Mouse (Mus musculus) G1E (cell line): ENCODE measurements around the gene Plcxd3. TPM values are rescaled to one million over a fixed set of nuclear protein-coding genes. Genes with fewer than 3 reads are reported as not detected.

Source experiments
- ATAC-seq: 2 replicates; pipeline ENCODE4 v1.8.0; 2016; ENCODE audit warnings: mild to moderate bottlenecking; ENCODE audit not compliant: insufficient number of reproducible peaks, poor library complexity, low FRiP score, severe bottlenecking; ENCODE audit errors: extremely low read depth
- DNase-seq: peaks from one replicate; pipeline ENCODE4 v3.0.0; 2012; ENCODE audit warnings: low spot score
- H3K27me3 ChIP-seq: 2 replicates; pipeline ENCODE4 v1.6.1; 2012; ENCODE audit warnings: mild to moderate bottlenecking, low read length, inconsistent platforms; ENCODE audit not compliant: insufficient read depth
- H3K36me3 ChIP-seq: replicated peaks from 2 replicates; pipeline ENCODE3; 2012; ENCODE audit warnings: mild to moderate bottlenecking, inconsistent platforms
- H3K4me1 ChIP-seq: 2 replicates; pipeline ENCODE4 v1.6.1; 2012; ENCODE audit warnings: low read depth, low read length, inconsistent platforms, mixed read lengths; ENCODE audit not compliant: insufficient read depth
- H3K4me3 ChIP-seq: 2 replicates; pipeline ENCODE4 v1.5.1; 2012; ENCODE audit warnings: low read depth, mild to moderate bottlenecking, inconsistent platforms, low read length, moderate library complexity, mixed read lengths
- H3K9me3 ChIP-seq: replicated peaks from 2 replicates; pipeline ENCODE4 v1.6.1; 2012; ENCODE audit warnings: inconsistent platforms
- CTCF ChIP-seq: IDR thresholded peaks from 2 replicates; pipeline ENCODE4 v1.5.1; 2012; ENCODE audit warnings: low read depth, low read length, inconsistent platforms, mixed read lengths
- GATA1 ChIP-seq: IDR thresholded peaks from 2 replicates; pipeline ENCODE4 v1.6.1; 2012; ENCODE audit warnings: borderline replicate concordance, low read length, inconsistent platforms, mixed read lengths
- GATA2 ChIP-seq: IDR thresholded peaks from 2 replicates; pipeline ENCODE4 v1.6.1; 2012; ENCODE audit warnings: low read depth, low read length, inconsistent platforms, borderline replicate concordance
- POLR2AphosphoS5 ChIP-seq: IDR thresholded peaks from 2 replicates; pipeline ENCODE4 v1.6.1; 2012; ENCODE audit warnings: low read depth, low read length, inconsistent platforms; ENCODE audit not compliant: insufficient replicate concordance
- TAL1 ChIP-seq: conservative IDR thresholded peaks from 2 replicates; pipeline ENCODE4 v1.6.1; 2012; ENCODE audit warnings: low read depth, low read length, inconsistent platforms, mixed read lengths
- polyA plus RNA-seq: library from polyadenylated mRNA; stranded (reverse); fragments of >175 nt; gene quantifications from 2 replicates; pipeline ENCODE4 v1.2.3, GENCODE M21; 2012
- total RNA-seq, 2 experiments: library from RNA; stranded (forward) in 1 of 2; stranded (reverse) in 1 of 2; fragments of 200-1000 nt in 1 of 2; fragments of >200 nt in 1 of 2; fragmentation: Nextera tagmentation in 1 of 2; gene quantifications; 2 replicates each; pipeline ENCODE4 v1.2.3; 2014 to 2017

Plcxd3 gene
- total and polyA plus RNA-seq, 3 experiments, result 0.22 TPM; not detected in 2

DNA sequence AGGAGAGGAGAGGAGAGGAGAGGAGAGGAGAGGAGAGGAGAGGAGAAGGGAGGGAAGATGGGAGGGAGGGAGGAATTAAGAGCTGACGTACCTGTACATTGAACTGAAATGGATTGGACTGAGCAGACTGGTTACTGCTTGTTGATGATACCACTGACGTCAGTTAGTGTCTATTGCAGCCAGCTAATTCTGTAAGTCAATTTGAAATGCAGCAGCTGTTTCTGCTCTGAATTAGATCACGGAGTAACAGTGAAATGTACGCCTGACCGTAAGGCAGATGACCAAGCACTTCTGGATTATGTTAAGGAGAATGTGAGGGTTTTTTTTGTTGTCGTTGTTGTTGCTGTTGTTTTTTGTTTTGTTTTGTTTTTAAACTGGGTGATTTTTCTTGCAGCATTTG is 230.3 kb downstream of the Plcxd3 start:
- no peaks in the 10 kb centered on the region for H3K4me1 ChIP-seq
- no peaks in the 10 kb centered on the region for H3K27me3 ChIP-seq
- TF ChIP-seq GATA2 (no peak), CTCF (no peak), POLR2AphosphoS5 (no peak), GATA1 (no peak), TAL1 (no peak)
- no peaks in the 10 kb centered on the region for H3K9me3 ChIP-seq
- DNase-seq, result no peak
- no peaks in the 10 kb centered on the region for H3K36me3 ChIP-seq
- no peak overlapping the region for H3K4me3 ChIP-seq
- ATAC-seq, result no peak
